Mouse (Mus musculus): Measurements from ENCODE around the gene Wdr46. TPM values are rescaled to one million over a fixed set of nuclear protein-coding genes. Genes with fewer than 3 reads are reported as not detected.
"Not testable (repeated sequence)": the region's sequence is repeated elsewhere in the genome, so short reads cannot be mapped to it uniquely, and the experiment has no call there.

Wdr46 gene
- 37.1 and 38.8 TPM in 2 replicates for polyA plus RNA-seq (2016; fragmentation: Nextera tagmentation; extraction: Ambion mirVana)

DNA sequence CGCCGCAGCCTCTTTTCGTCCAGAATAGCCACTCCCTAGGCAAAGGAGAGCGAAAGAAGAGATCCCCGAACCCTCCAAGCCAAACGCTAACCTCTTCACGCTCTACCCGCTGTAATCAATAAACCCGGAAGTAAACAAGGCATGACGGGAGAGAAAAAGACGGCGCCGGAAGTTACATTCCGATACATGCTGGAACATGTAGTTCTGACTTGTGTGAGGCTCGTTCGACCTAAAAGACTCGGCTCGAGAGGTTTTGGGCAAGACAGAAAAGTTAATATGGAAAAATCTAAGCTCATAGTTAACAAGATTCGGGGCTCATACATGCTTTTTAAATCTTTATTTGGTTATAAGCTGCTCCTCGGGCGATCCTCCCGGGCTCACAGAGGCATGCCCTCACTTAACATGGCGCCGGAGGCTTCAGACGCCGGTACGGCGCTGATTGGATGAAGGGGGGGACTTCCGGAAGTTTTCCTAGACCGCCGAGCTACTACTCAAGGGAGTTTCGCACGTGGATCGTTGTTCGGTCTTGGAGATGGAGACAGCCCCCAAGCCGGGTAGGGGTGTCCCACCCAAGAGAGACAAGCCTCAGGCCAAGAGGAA lies at the start of gene Wdr46, which contains the start of gene Pfdn6:
Gene Wdr46, plus strand, starts transcription at position 455 of the 600 bp plus-strand sequence.
Gene Pfdn6, minus strand, starts transcription at position 138 of the 600 bp plus-strand sequence.
- under 1% methylated on average over 36 of the region's 36 CpGs for WGBS
- Histone ChIP-seq H3K27me3 (no peaks in the 10 kb centered on the region), H3K27ac (no peak within 1 kb of the TSS)

GRCm38 (mm10) chr17:33891357-33891756 lies 49.1 kb upstream of the Wdr46 start:
- no peak overlapping the region for H3K9ac ChIP-seq
- 0 out of 2 replicates have a peak, but pooled peaks cover under 1% of the 10 kb centered on the region for H3K36me3 ChIP-seq
- H3K27me3 ChIP-seq: no peaks in the 10 kb centered on the region; the same call in 1 of the 2 replicates
- no peak overlapping the region for H3K4me3 ChIP-seq
- no peak overlapping the region for H3K4me2 ChIP-seq (replicated peaks)
- H3K27ac ChIP-seq: no peak overlapping the region
- 68% methylated on average over 2 of the region's 2 CpGs for WGBS
- no peak for ATAC-seq (ENCODE audit: low FRiP score)
- no peaks in the 10 kb centered on the region for H3K9me3 ChIP-seq (replicated peaks)
- H3K4me1 ChIP-seq: peaks cover 9% of the 10 kb centered on the region

More for the DNA sequence above, at the start of gene Wdr46, which contains the start of gene Pfdn6:
- Histone ChIP-seq H3K4me2 (replicated peaks) (peak within 1 kb of the TSS; percentile 97), H3K4me3 (peak within 1 kb of the TSS; percentile 84), H3K4me1 (peaks cover 23% of the 10 kb centered on the region), H3K9me3 (replicated peaks) (no peaks in the 10 kb centered on the region), H3K36me3 (peaks cover 50% of the 10 kb centered on the region), H3K9ac (peak within 1 kb of the TSS; percentile 90)
- ATAC-seq (ENCODE audit: low FRiP score): peak; percentile 90

DNA sequence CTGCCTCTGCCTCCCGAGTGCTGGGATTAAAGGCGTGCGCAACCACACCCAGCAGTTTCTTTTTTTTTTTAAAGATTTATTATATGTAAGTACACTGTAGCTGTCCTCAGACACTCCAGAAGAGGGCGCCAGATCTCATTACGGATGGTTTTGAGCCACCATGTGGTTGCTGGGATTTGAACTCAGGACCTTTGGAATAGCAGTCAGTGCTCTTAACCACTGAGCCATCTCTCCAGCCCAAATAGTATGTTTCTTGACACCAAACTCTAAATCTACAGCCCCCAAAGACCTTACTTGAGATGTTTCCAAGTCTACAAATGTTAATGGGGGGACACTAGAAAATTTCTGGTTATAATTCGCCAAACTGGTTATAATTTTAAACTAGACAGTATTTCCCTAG lies 48.6 kb upstream of the Wdr46 start:
- H3K27me3 ChIP-seq; H3K4me2 ChIP-seq (replicated peaks); H3K4me3 ChIP-seq; H3K27ac ChIP-seq; ATAC-seq (ENCODE audit: low FRiP score); H3K36me3 ChIP-seq; H3K4me1 ChIP-seq; H3K9ac ChIP-seq; H3K9me3 ChIP-seq (replicated peaks): not testable (repeated sequence)
- WGBS: 68% methylated on average over 6 of the region's 6 CpGs

DNA sequence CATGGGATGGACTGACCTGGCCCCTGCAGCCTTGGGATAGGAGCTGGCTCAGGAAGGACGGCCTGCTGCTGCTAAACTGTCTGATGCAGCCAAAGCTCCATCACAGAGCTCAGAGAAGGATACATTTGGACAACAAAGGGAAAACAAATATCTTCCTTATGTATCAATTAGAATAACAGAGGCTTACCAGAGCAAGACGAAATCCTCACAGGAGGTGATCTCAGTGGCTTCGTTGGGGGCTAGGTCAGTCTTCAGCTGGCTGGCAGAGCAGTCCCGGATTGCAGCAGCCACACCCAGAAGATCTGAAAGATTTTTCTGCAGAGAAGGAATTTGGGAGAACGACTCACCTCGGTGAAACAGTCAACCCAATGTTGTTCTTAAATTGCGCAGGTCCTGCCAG lies 48.0 kb upstream of the Wdr46 start:
- Histone ChIP-seq H3K9me3 (replicated peaks) (no peaks in the 10 kb centered on the region), H3K27ac (no peak overlapping the region), H3K36me3 (no peaks in the 10 kb centered on the region), H3K4me1 (peaks cover 9% of the 10 kb centered on the region), H3K4me2 (replicated peaks) (no peak overlapping the region), H3K27me3 (no peaks in the 10 kb centered on the region; the same call in 1 of the 2 replicates), H3K4me3 (no peak overlapping the region), H3K9ac (no peak overlapping the region)
- ATAC-seq (ENCODE audit: low FRiP score): no peak
- WGBS: 11% methylated on average over 7 of the region's 7 CpGs

- H3K4me3 ChIP-seq; H3K9me3 ChIP-seq (replicated peaks); H3K4me1 ChIP-seq; H3K27ac ChIP-seq; H3K36me3 ChIP-seq; ATAC-seq (ENCODE audit: low FRiP score); H3K4me2 ChIP-seq (replicated peaks); H3K27me3 ChIP-seq; H3K9ac ChIP-seq: not testable (repeated sequence)
- WGBS: 74% methylated on average over 4 of the region's 4 CpGs
Observed at GRCm38 (mm10) chr17:33893011-33893410, 47.4 kb upstream of the Wdr46 start.

DNA sequence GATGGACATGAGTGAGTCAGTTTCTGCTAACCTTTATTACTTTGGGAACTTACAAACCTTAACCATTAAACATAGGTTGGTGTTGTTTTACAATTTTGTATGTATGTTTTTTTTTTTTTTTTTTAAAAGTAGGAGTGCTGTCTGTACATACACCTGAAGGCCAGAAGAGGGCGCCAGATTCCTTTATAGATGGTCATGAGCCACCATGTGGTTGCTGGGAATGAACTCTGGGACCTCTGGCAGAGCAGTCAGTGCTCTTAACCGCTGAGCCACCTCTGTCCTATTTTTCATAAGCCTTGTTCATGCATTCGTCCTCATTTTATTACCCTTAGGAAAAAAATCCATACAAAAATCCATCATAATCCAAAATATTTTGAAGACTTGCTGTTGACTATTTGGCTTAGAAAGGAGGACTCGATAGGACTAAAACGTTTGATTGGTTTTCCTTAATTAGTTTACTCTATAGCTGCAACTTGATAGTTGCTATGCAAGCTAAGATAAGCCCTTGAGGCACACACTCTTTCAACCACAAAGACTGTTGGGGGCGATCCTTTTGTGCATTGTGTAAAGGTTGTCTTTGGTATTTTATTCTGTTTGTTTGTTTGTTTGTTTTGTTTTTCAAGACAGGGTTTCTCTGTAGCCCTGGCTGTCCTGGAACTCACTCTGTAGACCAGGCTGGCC lies 43.2 kb upstream of the Wdr46 start:
- no peak overlapping the region for H3K4me2 ChIP-seq (replicated peaks)
- H3K4me3 ChIP-seq: no peak overlapping the region
- no peak for ATAC-seq (ENCODE audit: low FRiP score)
- H3K9ac ChIP-seq: no peak overlapping the region
- no peaks in the 10 kb centered on the region for H3K36me3 ChIP-seq
- WGBS: 45% methylated on average over 6 of the region's 6 CpGs
- H3K27me3 ChIP-seq: no peaks in the 10 kb centered on the region; the same call in 1 of the 2 replicates
- no peaks in the 10 kb centered on the region for H3K4me1 ChIP-seq
- H3K9me3 ChIP-seq (replicated peaks): no peaks in the 10 kb centered on the region
- no peak overlapping the region for H3K27ac ChIP-seq

DNA sequence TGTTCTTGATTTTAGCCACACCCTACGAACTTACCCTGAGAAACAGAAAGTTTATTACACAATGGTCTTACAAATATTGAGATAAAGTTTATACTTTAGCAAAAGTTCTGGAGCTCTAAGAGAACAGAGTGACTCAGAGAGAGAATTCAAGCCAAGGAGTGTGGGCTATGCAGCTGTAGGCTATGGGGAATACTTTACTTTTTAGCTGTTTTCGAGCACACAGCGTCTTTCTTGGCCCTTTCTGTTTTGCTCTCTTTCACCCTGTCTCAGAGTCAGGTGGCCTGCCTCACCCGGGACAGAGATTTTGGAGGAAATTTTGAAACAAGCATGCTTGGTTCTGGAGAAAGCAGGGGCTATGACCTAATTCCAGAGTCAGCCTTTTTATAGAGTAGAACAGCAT lies 42.3 kb upstream of the Wdr46 start:
- not testable (repeated sequence) for H3K9ac ChIP-seq; H3K9me3 ChIP-seq (replicated peaks); H3K36me3 ChIP-seq; H3K27ac ChIP-seq; H3K4me3 ChIP-seq; H3K27me3 ChIP-seq; H3K4me2 ChIP-seq (replicated peaks); ATAC-seq (ENCODE audit: low FRiP score); H3K4me1 ChIP-seq
- 87% methylated on average over 4 of the region's 4 CpGs for WGBS

DNA sequence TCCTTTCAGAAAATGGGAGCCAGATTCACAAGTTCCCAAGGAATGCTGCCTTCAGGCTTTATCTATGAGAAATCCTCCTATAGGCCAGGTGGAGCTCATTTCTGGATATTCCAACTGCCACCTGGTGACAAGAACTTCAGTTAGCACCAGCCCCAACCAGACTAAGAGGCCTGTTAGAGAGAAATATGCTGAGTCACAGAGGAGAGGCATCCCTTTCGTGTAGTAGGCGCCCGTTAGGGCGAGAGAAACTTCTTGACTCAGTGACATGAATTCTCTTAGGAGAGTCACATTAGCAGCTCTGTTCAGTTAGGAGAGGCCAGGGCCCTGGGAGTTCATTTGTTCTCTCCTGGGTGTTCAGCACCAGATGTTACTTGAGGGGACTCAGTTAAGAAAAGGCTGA lies 40.8 kb upstream of the Wdr46 start:
- no peaks in the 10 kb centered on the region for H3K27me3 ChIP-seq
- H3K4me2 ChIP-seq (replicated peaks): no peak overlapping the region
- H3K27ac ChIP-seq: no peak overlapping the region
- no peaks in the 10 kb centered on the region for H3K4me1 ChIP-seq
- no peak overlapping the region for H3K4me3 ChIP-seq
- no peak for ATAC-seq (ENCODE audit: low FRiP score)
- no peaks in the 10 kb centered on the region for H3K36me3 ChIP-seq
- WGBS: 76% methylated on average over 4 of the region's 4 CpGs
- no peak overlapping the region for H3K9ac ChIP-seq
- no peaks in the 10 kb centered on the region for H3K9me3 ChIP-seq (replicated peaks)

GRCm38 (mm10) chr17:33900281-33900988 lies 40.0 kb upstream of the Wdr46 start:
- 78% methylated on average over 7 of the region's 7 CpGs for WGBS
- ATAC-seq (ENCODE audit: low FRiP score): no peak
- no peaks in the 10 kb centered on the region for H3K9me3 ChIP-seq (replicated peaks)
- no peaks in the 10 kb centered on the region for H3K36me3 ChIP-seq
- no peaks in the 10 kb centered on the region for H3K4me1 ChIP-seq
- no peak overlapping the region for H3K9ac ChIP-seq
- no peaks in the 10 kb centered on the region for H3K27me3 ChIP-seq
- no peak overlapping the region for H3K27ac ChIP-seq
- no peak overlapping the region for H3K4me3 ChIP-seq
- no peak overlapping the region for H3K4me2 ChIP-seq (replicated peaks)

GRCm38 (mm10) chr17:33900989-33901314 lies 39.5 kb upstream of the Wdr46 start:
- WGBS: 84% methylated on average over 4 of the region's 4 CpGs
- no peak for ATAC-seq (ENCODE audit: low FRiP score)
- Histone ChIP-seq H3K9me3 (replicated peaks) (no peaks in the 10 kb centered on the region), H3K4me3 (no peak overlapping the region), H3K4me1 (no peaks in the 10 kb centered on the region), H3K4me2 (replicated peaks) (no peak overlapping the region), H3K36me3 (no peaks in the 10 kb centered on the region), H3K27me3 (no peaks in the 10 kb centered on the region), H3K9ac (no peak overlapping the region), H3K27ac (no peak overlapping the region)

DNA sequence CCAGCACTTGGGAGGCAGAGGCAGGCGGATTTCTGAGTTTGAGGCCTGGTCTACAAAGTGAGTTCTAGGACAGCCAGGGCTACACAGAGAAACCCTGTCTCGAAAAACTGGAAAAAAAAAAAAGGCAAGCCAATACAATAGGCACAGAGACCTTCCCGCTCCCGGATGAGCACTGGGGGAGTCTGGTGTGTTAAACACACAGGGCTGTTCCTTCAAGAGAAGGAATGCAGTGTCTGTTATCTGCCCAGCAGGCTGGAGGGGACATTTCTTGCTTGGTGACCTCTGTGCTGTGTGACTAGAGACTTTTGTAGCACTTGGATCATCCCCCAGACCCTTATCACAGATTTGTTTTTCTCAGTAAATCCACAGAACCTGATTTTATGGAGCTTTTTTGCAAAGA lies 38.8 kb upstream of the Wdr46 start:
- Histone ChIP-seq H3K9ac (no peak overlapping the region), H3K4me3 (no peak overlapping the region), H3K27me3 (no peaks in the 10 kb centered on the region), H3K27ac (no peak overlapping the region), H3K4me2 (replicated peaks) (no peak overlapping the region), H3K36me3 (no peaks in the 10 kb centered on the region), H3K9me3 (replicated peaks) (no peaks in the 10 kb centered on the region), H3K4me1 (no peaks in the 10 kb centered on the region)
- 70% methylated on average over 4 of the region's 4 CpGs for WGBS
- no peak for ATAC-seq (ENCODE audit: low FRiP score)

DNA sequence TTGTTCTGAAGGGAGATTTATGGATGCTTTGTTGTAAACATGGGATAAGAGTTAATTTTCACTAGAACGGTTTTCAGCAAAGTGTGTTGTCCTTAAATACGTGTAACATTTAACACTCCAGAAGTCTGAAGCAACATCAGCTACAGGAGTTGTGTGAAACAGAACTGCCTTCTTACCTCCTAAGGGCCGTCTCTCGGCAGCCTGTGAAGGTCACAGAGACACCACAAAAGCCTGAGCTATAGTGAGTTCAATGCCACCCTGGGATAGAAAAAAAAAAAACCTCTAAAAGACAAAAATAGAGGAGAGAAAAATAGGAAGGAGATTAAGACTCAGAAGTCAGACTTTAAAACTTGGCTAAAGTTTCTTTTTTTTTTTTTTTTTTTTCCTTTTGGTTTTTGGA lies 38.4 kb upstream of the Wdr46 start:
- Histone ChIP-seq H3K27ac (no peak overlapping the region), H3K36me3 (no peaks in the 10 kb centered on the region), H3K9ac (no peak overlapping the region), H3K4me2 (replicated peaks) (no peak overlapping the region), H3K4me3 (no peak overlapping the region), H3K4me1 (no peaks in the 10 kb centered on the region), H3K27me3 (no peaks in the 10 kb centered on the region), H3K9me3 (replicated peaks) (no peaks in the 10 kb centered on the region)
- no peak for ATAC-seq (ENCODE audit: low FRiP score)
- 79% methylated on average over 4 of the region's 4 CpGs for WGBS
